Mouse (Mus musculus) stomach, postnatal 0 days (tissue): ENCODE data around the gene Prr19.
"Not testable (repeated sequence)": the region's sequence is repeated elsewhere in the genome, so short reads cannot be mapped to it uniquely, and the experiment has no call there.

ENCODE experiments used
- CTCF ChIP-seq: IDR thresholded peaks from 2 replicates; pipeline ENCODE4 v1.5.1; 2016; ENCODE audit warnings: antibody characterized with exemption, low read depth, mild to moderate bottlenecking, moderate library complexity
- EP300 ChIP-seq: optimal IDR thresholded peaks from 2 replicates; pipeline ENCODE3; 2016; ENCODE audit warnings: antibody characterized with exemption

DNA sequence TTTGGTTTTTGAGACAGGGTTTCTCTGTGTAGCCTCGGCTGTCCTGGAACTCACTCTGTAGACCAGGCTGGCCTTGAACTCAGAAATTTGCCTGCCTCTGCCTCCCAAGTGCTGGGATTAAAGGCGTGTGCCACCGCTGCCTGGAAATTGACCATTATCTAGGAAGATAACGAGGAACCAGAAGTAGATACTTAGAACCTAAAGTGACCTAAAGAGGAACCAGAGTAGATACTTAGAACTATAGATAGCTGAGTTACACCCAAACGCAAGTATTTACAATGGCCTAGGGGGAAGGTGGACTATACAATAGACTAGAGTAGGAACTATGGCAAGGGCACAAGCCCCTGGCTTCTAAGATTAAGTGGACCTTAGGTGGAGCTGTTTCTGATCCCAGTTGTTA is 35.5 kb upstream of the Prr19 start:
- TF ChIP-seq CTCF, EP300: not testable (repeated sequence)
